In the genomic region with DNA sequence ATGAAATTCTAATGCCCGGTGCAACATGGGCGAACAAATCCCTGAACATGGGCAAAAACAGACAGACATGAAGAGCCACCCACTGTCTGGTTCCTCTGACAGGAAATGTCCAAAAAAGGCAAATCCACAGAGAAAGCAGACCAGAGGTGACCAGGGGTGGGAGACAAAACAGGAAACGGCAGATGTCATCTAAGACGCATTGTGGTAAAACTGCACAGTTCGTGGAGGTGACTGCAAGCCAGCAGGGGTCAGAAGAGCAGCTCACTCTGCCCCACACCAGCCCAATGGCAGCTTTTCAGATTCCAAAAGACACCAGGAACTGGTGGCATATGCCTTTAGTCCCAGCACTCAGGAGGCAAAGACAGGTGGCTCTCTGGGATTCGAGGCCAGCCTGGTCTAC, we compare ENCODE assay signal across 9 mouse cellular contexts. TPM values are rescaled to one million over a fixed set of nuclear protein-coding genes. Genes with fewer than 3 reads are reported as not detected.
DNase-seq lines count a peak whose midpoint lies in the region; ATAC-seq and TF ChIP-seq lines count a peak whose summit lies in the region.
"Had no signal": no experiment of that assay in that cellular context is flagged by ENCODE, and none has a peak within 500 bp of the region (broad histone marks: within the 10 kb centered on the region; RNA-seq: fewer than 3 reads in every experiment).

No protein-coding gene starts in this region.

- H3K9ac ChIP-seq in lung, postnatal 0 days (replicated peaks; ENCODE audit: low read depth) = no peak overlapping the region
- H3K9ac ChIP-seq: limb, embryonic 13.5 days had no signal

- peak; percentile 40 for ATAC-seq in lung, postnatal 0 days

- TF ChIP-seq CTCF in lung, adult 2 months (IDR thresholded peaks at IDR 0.05; ENCODE audit: insufficient read depth, low read length) = peak; percentile 28; the same call in 1 of the 2 replicates
- TF ChIP-seq CTCF in lung, postnatal 0 days (IDR thresholded peaks at IDR 0.05) = peak; percentile 52

- no peak for TF ChIP-seq EP300 in lung, postnatal 0 days (IDR thresholded peaks at IDR 0.05)

- H3K4me3 ChIP-seq in lung, adult 2 months (replicated peaks; ENCODE audit: extremely low read depth, low read depth, low read length) = no peak overlapping the region
- H3K4me3 ChIP-seq in embryonic facial prominence, embryonic 10.5 days = no peak overlapping the region
- no peak overlapping the region for H3K4me3 ChIP-seq in lung, postnatal 0 days (ENCODE audit: low read depth, low read length)
- H3K4me3 ChIP-seq: limb, embryonic 13.5 days had no signal

- H3K27me3 ChIP-seq in embryonic facial prominence, embryonic 10.5 days (replicated peaks; ENCODE audit: low read depth, poor library complexity, severe bottlenecking) = no peaks in the 10 kb centered on the region
- H3K27me3 ChIP-seq in lung, postnatal 0 days (replicated peaks; ENCODE audit: insufficient read depth, low read length) = no peaks in the 10 kb centered on the region
- H3K27me3 ChIP-seq: limb, embryonic 13.5 days had no signal

- DNase-seq in lung, adult 2 months = no peak
- DNase-seq in lung, postnatal 10 days = no peak
- no peak for DNase-seq in embryonic facial prominence, embryonic 10.5 days (ENCODE audit: low spot score)
- peak; percentile 63 for DNase-seq in lung, postnatal 0 days (ENCODE audit: low spot score)
- peak; percentile 58 for DNase-seq in thymus, postnatal 14 days
- no peak for DNase-seq in urinary bladder, postnatal 36 days (ENCODE audit: low spot score in 2 of 2)
- no peak for DNase-seq in c-Kit-positive CD71-positive TER-119-positive erythroid progenitor cells, embryonic 14.5 days (ENCODE audit: low spot score)
- no peak for DNase-seq in gastrocnemius, postnatal 4 days (ENCODE audit: low spot score in 2 of 2)

- no peak for TF ChIP-seq POLR2A in lung, adult 2 months (IDR thresholded peaks at IDR 0.05; ENCODE audit: borderline replicate concordance, extremely low read depth, low read depth, low read length)

- no peaks in the 10 kb centered on the region for H3K9me3 ChIP-seq in embryonic facial prominence, embryonic 10.5 days
- H3K9me3 ChIP-seq in lung, postnatal 0 days (ENCODE audit: low read length) = no peaks in the 10 kb centered on the region
- H3K9me3 ChIP-seq: limb, embryonic 13.5 days had no signal

- H3K4me1 ChIP-seq in lung, adult 2 months (ENCODE audit: control insufficient read depth, insufficient read depth, low read length) = peaks cover under 1% of the 10 kb centered on the region; the same call in 1 of the 2 replicates
- H3K4me1 ChIP-seq in embryonic facial prominence, embryonic 10.5 days = peaks cover 68% of the 10 kb centered on the region
- H3K4me1 ChIP-seq in lung, postnatal 0 days (ENCODE audit: insufficient read depth, low read depth, low read length) = peaks cover 4% of the 10 kb centered on the region; the same call in 1 of the 2 replicates

- no peak overlapping the region for H3K4me2 ChIP-seq in lung, postnatal 0 days (replicated peaks; ENCODE audit: low read depth, low read length)
- H3K4me2 ChIP-seq: limb, embryonic 13.5 days had no signal

- H3K27ac ChIP-seq in embryonic facial prominence, embryonic 10.5 days (replicated peaks) = peak overlapping the region; percentile 66
- H3K27ac ChIP-seq in lung, postnatal 0 days (ENCODE audit: low read length) = no peak overlapping the region; the same call in 1 of the 2 replicates
- H3K27ac ChIP-seq: limb, embryonic 13.5 days had no signal

- 44% methylated on average over 6 of the region's 6 CpGs for WGBS in lung, adult 2 months
- WGBS in embryonic facial prominence, embryonic 10.5 days = 55% methylated on average over 6 of the region's 6 CpGs
- WGBS in lung, postnatal 0 days = 49% methylated on average over 6 of the region's 6 CpGs

- peaks cover 66% of the 10 kb centered on the region for H3K36me3 ChIP-seq in embryonic facial prominence, embryonic 10.5 days (replicated peaks)
- no peaks in the 10 kb centered on the region for H3K36me3 ChIP-seq in lung, postnatal 0 days (ENCODE audit: insufficient read depth, low read length)

RNA-seq across cellular contexts. Expression of a gene that starts 28.4 kb away (rescaled TPM):
- 155 and 180 TPM in 2 replicates for polyA plus RNA-seq in lung, adult 2 months (2012; rRNA removed)
- 137 and 149 TPM in 2 replicates for polyA plus RNA-seq in embryonic facial prominence, embryonic 10.5 days (2016; fragmentation: Nextera tagmentation; extraction: Ambion mirVana)
- polyA plus RNA-seq in lung, postnatal 0 days (2015; fragmentation: Nextera tagmentation; extraction: Ambion mirVana) = 54.3 and 54.6 TPM in 2 replicates
- 10 to 100 TPM; 68.5 to 82.9 TPM for total RNA-seq in gastrocnemius, postnatal 4 days (2021)

RNA-seq across cellular contexts. Expression of a gene that starts 33.7 kb away (rescaled TPM):
- polyA plus RNA-seq in lung, adult 2 months (2012; rRNA removed) = 10.2 and 10.8 TPM in 2 replicates
- 12.8 and 14.5 TPM in 2 replicates for polyA plus RNA-seq in embryonic facial prominence, embryonic 10.5 days (2016; fragmentation: Nextera tagmentation; extraction: Ambion mirVana)
- polyA plus RNA-seq in lung, postnatal 0 days (2015; fragmentation: Nextera tagmentation; extraction: Ambion mirVana) = 7.9 and 9.7 TPM in 2 replicates
- 1 to 10 TPM; 6.4 to 7.8 TPM for total RNA-seq in gastrocnemius, postnatal 4 days (2021)

RNA-seq across cellular contexts. Expression of a gene that starts 50.1 kb away (rescaled TPM):
- 28.9 and 47.8 TPM in 2 replicates for polyA plus RNA-seq in lung, adult 2 months (2012; rRNA removed)
- 10.4 and 11.3 TPM in 2 replicates for polyA plus RNA-seq in embryonic facial prominence, embryonic 10.5 days (2016; fragmentation: Nextera tagmentation; extraction: Ambion mirVana)
- polyA plus RNA-seq in lung, postnatal 0 days (2015; fragmentation: Nextera tagmentation; extraction: Ambion mirVana) = 11.4 and 11.6 TPM in 2 replicates
- 1 to 10 TPM; 4.0 to 4.8 TPM for total RNA-seq in gastrocnemius, postnatal 4 days (2021)

Comparison
In these comparisons a context has a peak if more than half of its experiments do, and no peak if none do; other contexts are left out.
1. DNase-seq: peak in lung, postnatal 0 days (single experiment) and thymus, postnatal 14 days (single experiment); none in lung, adult 2 months (single experiment), lung, postnatal 10 days (single experiment), embryonic facial prominence, embryonic 10.5 days (single experiment), urinary bladder, postnatal 36 days (0 of 2), c-Kit-positive CD71-positive TER-119-positive erythroid progenitor cells, embryonic 14.5 days (single experiment) and gastrocnemius, postnatal 4 days (0 of 2).